Mouse (Mus musculus): ENCODE results near the gene Crisp4.
A peak's percentile ranks its signal among the peaks of the same experiment; 100 is the strongest.

The Crisp4 gene

DNA sequence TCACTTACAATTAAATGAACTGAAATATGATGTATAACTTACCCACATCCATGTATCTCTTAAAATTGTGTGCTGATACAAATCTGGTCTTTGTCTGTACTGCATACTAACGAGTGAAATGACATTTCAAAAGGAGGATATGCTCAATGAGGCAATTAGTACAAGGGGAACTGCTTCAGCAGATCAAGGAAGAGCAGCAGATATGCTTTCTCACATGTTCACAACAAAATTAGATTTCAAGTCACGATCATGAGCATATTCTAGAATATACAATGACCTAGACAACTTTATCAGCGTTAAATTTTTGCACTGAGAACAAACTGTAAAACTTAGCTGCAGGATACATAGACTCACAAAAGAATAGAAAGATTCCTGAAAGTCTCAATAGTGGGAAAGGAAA lies at the start of gene Crisp4:
TSS of gene Crisp4 (minus strand) at position 101 of the 400 bp plus-strand sequence.
- DNase-seq (ENCODE audit: low spot score), result no peak

DNA sequence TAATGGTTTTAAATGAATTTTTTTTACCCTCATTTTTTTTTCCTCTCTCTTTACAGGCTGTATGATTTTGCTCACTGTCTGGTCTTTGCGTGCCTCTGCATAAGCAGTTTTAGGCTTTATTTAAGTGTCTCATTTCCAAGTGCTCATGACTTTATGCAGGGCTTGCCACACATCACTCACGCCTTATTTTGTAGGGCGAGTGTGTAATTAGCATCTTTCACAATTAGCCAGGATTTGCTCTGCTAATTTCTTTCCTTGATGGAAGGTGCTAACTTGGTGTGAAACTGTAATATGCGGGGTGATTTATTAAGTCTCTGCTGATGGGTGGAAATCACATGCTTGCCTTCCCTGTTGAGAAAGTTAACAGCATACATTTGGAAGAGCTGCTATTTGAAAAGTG lies 46.0 kb upstream of the Crisp4 start:
- DNase-seq (ENCODE audit: low spot score), result no peak

DNA sequence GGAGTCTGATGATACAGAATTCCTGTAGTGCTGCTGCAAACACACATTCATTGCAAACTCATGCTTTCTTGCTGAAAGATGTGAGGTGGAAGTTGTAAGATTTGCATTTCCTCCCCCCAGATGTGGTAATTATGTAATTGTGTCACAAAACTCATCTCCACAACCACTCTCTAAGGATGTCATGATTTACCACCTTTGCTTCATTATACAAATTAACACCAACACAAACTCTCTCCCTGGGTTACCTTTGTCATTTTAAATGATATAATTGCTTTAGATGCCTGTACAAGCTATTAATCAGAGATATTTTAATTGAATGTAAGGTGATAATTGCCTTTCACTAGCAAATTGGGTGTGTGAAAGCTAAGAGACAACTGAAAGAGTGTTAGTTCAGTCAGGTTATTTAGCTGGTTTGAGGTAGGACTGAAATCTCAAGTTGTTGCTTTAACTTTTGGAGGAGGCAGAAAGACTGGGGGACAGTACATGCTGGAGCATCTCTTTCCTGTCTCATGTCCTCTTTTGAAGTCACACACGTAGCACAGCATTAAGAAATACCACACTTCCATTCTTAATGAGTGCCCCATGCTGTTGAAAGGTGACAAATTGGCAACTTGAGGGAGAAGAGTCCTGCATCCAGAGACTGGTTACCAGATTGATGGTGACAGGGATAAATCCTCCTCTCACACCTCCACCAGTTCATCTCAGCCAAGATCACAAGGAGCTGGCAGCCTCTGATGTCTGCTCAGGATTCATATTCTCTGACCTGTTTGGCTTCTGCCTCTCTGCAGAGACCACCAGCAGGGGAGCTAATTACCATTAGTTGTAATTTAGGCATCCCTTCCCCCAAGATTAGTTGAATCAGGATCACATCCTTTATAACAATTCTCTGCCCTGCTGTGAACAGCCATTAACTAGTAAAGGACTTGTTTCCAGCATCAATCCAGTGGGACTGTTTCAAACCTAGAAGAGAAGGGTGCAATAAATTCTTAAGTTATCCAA lies 45.3 kb upstream of the Crisp4 start:
- peak; percentile 3 for DNase-seq (ENCODE audit: low spot score)

DNA sequence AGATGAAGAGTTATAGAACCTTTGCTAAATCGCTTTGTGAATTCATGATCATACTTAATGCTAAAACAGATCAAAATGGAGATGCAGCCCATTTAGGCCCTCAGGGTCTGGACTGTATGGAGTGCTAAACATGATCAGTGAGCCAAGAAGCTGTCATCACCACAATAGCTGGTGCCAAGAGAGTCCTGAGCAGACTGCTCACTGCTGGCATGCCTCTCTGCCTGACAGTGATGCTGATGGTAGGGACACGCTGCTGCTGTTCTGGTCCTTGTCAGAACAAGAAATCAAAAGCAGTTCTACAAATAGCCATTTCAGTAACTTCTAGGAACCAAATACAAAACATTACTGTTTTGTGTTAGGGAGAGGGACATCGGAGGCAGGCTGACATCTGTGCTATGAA lies 35.5 kb upstream of the Crisp4 start:
- no peak for DNase-seq (ENCODE audit: low spot score)

DNA sequence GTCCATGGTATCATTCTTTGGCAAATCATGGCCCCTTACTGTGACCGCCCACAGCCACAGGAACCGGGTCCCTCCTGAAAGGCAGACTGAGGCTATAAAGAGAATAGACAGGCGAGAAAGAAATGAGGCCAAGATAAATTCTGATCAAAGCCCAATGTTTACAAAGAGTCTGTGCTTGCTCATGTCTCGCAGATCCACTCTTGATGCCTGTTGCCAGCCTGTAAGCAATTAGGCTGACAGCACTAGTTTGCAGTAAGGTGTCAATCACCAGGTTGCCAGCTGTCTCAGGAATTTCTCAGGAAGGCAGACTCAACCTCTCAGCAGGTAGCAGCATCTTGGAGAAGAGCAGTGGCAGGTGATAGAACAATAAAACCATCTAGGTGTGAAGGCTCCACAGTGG lies 24.9 kb upstream of the Crisp4 start:
- no peak for DNase-seq (ENCODE audit: low spot score)

DNA sequence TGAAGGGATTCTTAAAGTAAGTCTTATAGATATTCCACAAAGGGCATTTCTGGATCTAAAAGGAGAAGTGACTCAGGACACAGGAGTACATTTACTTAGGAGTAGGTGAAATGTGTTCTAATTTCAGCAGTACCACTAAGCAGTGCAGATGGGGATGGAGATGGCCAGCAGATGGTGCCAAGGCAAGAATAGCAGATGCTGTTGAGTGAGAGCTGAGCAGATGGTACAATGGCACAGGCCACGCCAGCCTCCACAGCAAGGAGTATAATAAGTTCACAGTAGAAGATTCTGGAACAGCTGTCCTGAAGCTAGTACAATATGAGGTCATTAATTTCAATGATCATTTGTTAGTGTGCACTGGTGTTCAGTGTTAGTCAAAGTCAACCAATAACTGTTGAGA lies 22.6 kb upstream of the Crisp4 start:
- DNase-seq (ENCODE audit: low spot score), result no peak

DNA sequence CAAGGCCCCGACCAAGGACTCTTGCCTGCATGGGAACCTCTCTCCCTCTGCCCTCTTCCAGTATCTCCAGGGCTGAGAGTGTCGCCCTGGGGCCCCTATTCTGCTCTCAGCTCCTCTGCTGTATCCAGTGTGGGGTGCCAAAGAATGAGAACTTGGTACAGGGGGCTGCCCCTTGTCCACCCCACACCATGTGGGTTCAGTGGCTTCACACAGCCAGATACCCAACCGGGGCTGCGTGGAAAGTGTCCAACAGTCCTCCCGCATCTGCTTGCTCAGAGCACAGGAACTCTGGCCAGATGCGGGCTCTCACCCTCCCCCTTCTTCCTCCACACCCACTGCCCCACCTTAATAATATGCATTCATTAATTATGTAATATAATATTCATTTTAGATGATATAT lies 13.4 kb upstream of the Crisp4 start:
- no peak for DNase-seq (ENCODE audit: low spot score)

DNA sequence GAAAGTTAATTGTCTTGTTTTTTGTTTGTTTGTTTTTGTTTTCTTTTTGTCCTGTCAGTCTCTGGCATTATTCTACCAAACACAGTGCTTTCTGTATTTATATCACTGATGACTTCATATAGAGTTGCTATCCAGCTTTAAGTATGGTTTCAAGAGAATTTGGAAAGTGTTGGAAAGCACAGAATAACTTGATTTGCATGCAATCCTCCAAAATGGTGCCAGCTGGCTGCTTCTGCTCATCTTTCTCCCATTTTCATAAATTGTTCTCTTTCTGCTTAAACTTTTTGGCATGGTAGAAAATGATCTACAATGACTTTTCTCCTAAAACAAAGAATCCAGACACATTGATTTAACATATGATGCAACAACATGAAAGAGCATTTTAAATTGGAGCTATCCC lies 2.5 kb upstream of the Crisp4 start:
- DNase-seq (ENCODE audit: low spot score), result no peak

DNA sequence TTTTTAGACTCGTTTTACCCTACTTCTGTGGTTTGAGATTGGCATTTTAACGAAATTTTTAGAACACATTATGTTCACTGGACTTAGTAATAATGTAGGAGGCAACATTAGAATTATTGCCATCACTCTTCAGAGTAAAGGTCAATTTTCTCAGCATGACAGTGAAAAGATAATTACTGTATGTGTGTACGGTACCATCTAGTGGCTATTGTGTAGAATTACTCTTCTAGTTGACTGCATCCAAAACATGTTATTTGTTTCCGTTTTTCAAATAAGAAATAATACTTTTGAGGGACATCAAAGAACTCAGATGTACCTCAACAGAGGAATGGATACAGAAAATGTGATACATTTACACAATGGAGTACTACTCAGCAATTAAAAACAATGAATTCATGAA lies 14.0 kb downstream of the Crisp4 start:
- peak; percentile 13 for DNase-seq (ENCODE audit: low spot score)

DNA sequence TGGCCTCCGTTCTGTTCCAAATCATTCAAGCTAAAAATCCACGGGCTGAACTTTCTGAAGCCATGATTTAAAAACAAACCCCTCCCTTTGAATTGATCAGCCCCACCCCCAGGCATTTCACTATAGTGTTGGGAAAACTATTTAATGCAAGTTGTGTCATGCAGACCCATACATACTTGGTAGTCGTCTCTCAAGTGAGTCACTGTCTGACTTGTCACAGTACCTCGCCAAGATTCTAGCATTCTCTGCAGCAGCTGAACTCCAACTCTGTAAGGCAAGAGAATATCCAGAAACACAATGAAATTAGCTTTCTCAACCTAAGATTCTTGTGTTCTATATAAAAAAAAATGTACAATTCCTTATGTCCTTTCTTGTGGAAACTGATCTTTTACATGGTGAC lies 15.7 kb downstream of the Crisp4 start:
- DNase-seq (ENCODE audit: low spot score), result no peak

DNA sequence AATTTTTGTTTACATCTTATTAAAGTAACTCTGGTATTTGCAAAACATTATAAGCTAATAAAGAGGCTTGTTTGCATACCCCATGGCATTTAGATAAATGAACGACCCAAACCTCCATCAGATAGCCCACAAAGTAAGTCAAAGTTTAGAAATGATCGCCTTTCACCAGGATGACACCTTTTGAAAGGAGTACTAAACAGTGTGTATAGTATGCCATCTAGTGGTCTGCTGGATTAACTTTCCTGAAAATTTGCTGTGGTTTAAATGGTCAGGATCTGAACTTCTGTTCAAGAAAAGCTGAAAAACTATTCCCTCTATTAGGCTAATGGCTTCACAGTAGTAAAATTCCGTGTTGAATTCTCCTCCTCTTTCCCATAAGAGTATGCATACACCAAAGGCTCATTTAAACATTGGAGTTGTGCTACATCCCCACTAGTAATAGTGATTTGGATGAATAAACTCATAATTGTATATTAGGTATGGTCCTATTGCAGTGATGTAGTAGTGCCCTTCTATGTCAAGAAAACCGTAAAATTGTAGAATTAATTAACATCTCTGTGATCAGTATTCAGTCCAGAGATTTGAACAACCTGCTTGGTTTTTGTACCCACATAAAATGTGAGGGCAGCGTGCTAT lies 38.9 kb downstream of the Crisp4 start:
- DNase-seq (ENCODE audit: low spot score), result peak; percentile 81

DNA sequence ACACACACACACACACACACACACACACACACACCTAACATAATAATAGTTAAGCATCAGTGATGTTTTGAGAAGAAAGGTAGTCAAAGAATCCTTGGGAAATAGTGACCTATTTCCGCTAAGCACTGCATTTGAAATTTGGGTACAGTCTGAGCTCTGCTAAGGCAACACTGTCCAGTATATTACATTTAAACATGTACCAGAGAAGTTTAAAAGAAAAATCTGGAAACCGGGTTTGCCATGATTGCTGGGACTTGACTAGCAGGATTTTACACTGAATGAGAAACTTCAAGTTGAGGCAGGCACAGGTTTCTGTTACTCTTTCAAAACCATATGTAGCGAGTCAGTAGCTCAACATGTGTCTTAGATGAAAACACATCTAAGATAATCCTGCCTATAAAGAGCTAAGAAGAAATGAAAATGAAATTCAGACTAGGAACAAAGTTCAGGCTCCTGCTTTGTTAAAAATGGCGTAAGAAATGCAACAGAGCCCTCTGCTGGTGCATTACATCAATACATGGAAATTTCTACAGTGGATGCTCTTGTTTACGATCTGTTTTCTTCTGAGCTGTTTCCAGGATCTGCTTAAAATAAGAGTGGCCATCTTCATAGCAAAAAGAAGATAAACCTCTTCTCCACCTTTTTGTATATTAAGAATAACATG lies 39.7 kb downstream of the Crisp4 start:
- DNase-seq (ENCODE audit: low spot score), result peak; percentile 76

DNA sequence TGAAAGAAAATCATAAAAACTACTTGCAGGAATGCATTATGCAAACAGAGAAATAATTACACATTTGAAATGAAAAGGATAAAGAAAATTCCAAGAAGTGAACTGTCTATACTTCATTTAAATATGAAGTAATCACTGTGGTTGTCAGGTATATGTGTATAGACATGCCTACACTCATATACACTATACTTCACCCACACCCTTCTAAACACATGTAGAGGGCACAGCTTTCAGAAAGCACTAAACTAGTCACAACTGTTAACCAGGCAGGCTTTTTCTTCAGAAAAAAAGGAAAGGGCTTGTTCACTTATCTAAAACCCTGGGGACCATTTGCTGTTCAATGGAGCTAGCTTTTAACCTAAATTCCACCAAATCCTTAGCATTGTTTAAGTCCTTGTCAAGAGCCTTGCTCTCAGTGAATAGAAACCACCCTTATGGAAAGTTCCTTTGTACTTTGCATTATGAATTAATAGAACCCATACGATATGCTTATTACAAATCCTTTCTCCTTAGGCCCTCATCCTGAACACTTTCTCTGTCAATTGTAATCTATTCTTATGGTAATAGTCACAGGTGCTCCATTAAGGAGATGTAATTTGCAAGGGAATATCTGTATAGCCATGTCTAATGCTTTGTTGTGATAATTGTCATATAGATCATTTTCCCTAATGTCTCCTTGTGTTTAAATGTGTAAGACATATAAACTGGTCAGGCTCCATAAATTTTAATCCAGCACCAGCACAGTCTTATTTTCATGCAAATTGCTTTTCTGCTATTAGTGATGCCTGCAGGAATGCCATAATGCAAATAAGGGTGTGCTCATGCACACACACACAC lies 40.5 kb downstream of the Crisp4 start:
- DNase-seq (ENCODE audit: low spot score), result peak; percentile 15
